ENCODE assay signal across 8 mouse cellular contexts in the genomic region with DNA sequence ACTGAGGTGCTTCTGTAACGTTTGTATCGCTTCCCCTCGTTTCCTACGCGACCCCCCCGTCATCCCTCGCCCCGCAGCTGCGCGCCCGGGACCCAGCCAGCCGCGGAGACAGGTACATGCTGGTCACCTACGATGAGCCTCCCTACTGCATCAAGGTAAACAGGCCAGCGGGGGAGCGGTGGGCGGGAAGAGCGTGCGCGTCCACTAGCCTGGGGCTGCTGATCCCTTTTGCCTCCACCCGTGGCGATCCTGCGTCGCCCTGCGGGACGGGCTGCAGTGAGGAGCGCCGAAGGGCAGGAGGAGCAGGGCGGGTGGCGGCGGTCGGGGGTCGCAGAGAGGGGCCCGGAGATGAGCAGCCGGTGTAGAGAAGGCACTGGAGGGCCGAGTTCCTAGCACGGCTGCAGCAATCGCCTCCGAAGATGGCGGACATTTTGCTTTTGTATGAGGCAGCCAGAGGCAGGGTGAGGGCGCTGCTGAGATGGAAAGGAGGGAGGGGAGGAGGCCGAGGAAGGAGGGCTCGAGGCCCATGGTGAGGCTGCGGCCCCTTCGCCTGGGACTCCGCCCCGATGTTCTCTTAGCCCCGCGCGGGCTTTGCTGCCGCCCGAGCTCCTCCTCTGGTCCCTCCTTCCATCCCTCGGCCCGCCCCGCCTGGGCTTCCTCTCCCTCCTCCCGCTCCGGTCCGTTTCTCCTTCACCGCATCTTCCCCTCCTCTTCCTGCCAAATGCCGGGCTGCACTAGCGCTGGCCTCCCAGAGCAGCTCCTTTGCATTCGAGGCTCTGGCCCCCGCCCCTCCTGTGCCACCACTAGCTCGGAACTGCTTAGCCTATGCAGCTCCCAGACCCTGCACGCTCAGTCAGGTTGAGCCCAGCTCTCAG. TPM values are rescaled to one million over a fixed set of nuclear protein-coding genes. Genes with fewer than 3 reads are reported as not detected.
A peak's percentile ranks its signal among the peaks of the same experiment; 100 is the strongest.
DNase-seq lines count a peak whose midpoint lies in the region; ATAC-seq and TF ChIP-seq lines count a peak whose summit lies in the region.

No protein-coding gene starts in this region.

- peak overlapping the region; percentile 84 for H3K4me3 ChIP-seq in G1E (ENCODE audit: low read depth, low read length)
- H3K4me3 ChIP-seq in forebrain, postnatal 0 days (ENCODE audit: low read depth, low read length) = peak overlapping the region; percentile 58
- peak overlapping the region; percentile 67 for H3K4me3 ChIP-seq in lung, embryonic 16.5 days (ENCODE audit: low read length)

- no peaks in the 10 kb centered on the region for H3K9me3 ChIP-seq in G1E (replicated peaks)
- no peaks in the 10 kb centered on the region for H3K9me3 ChIP-seq in forebrain, postnatal 0 days (ENCODE audit: low read length)
- no peaks in the 10 kb centered on the region for H3K9me3 ChIP-seq in lung, embryonic 16.5 days (ENCODE audit: control insufficient read depth, low read length)

- peak overlapping the region; percentile 93 for H3K27ac ChIP-seq in forebrain, postnatal 0 days (ENCODE audit: low read depth, low read length)
- peak overlapping the region; percentile 95 for H3K27ac ChIP-seq in lung, embryonic 16.5 days (ENCODE audit: low read length)

- WGBS in forebrain, postnatal 0 days = 37% methylated on average over 62 of the region's 65 CpGs
- WGBS in lung, embryonic 16.5 days = 20% methylated on average over 46 of the region's 65 CpGs

- TF ChIP-seq CTCF in G1E (IDR thresholded peaks at IDR 0.05; ENCODE audit: low read depth, low read length) = no peak
- peak; percentile 66 for TF ChIP-seq CTCF in forebrain, postnatal 0 days (IDR thresholded peaks at IDR 0.05; ENCODE audit: low read depth)

- peak overlapping the region; percentile 85 for H3K9ac ChIP-seq in forebrain, postnatal 0 days
- peak overlapping the region; percentile 81 for H3K9ac ChIP-seq in lung, embryonic 16.5 days (ENCODE audit: low read length)

- no peaks in the 10 kb centered on the region for H3K27me3 ChIP-seq in G1E (ENCODE audit: insufficient read depth, low read length)
- no peaks in the 10 kb centered on the region for H3K27me3 ChIP-seq in forebrain, postnatal 0 days (ENCODE audit: insufficient read depth, low read length)
- H3K27me3 ChIP-seq in lung, embryonic 16.5 days (ENCODE audit: control insufficient read depth, insufficient read depth, low read depth, low read length) = no peaks in the 10 kb centered on the region

- peak; percentile 73 for DNase-seq in G1E (ENCODE audit: low spot score)
- peak; percentile 86 to 95 for DNase-seq in cerebellum, adult 18-20 months
- peak; percentile 87 for DNase-seq in forebrain, postnatal 0 days
- peak; percentile 27 for DNase-seq in layer of hippocampus, adult 9-10 months (ENCODE audit: low spot score)
- peak; percentile 52 for DNase-seq in ovary, postnatal 10 days (ENCODE audit: low spot score)
- peak; percentile 75 to 81 for DNase-seq in thymus, postnatal 10 days (ENCODE audit: low spot score in 2 of 2)

- peak; percentile 75 for ATAC-seq in G1E (ENCODE audit: extremely low read depth, insufficient number of reproducible peaks, low FRiP score, poor library complexity, severe bottlenecking)
- ATAC-seq in forebrain, postnatal 0 days = peak; percentile 94
- ATAC-seq in hematopoietic stem cell, adult 5-6 weeks (replicated peaks in 1 of 2; ENCODE audit: insufficient read depth in 1 of 2, low FRiP score in 2 of 2, low TSS enrichment in 1 of 2, low read depth in 1 of 2, poor library complexity in 2 of 2, severe bottlenecking in 2 of 2) = peak; percentile 89 to 95
- peak; percentile 97 for ATAC-seq in lung, embryonic 16.5 days (ENCODE audit: low read depth)

- H3K4me1 ChIP-seq in G1E (ENCODE audit: insufficient read depth, low read depth, low read length) = peaks cover 25% of the 10 kb centered on the region
- no peaks in the 10 kb centered on the region for H3K4me1 ChIP-seq in forebrain, postnatal 0 days (ENCODE audit: insufficient read depth)
- H3K4me1 ChIP-seq in lung, embryonic 16.5 days (replicated peaks; ENCODE audit: control insufficient read depth, insufficient read depth, low read length) = peaks cover 3% of the 10 kb centered on the region; the same call in 1 of the 2 replicates

- peak overlapping the region; percentile 57 for H3K4me2 ChIP-seq in forebrain, postnatal 0 days (ENCODE audit: low read depth)
- peak overlapping the region; percentile 62 for H3K4me2 ChIP-seq in lung, embryonic 16.5 days (ENCODE audit: low read depth, low read length)

- H3K36me3 ChIP-seq in G1E (replicated peaks) = peaks cover 6% of the 10 kb centered on the region
- H3K36me3 ChIP-seq in forebrain, postnatal 0 days (ENCODE audit: insufficient read depth) = no peaks in the 10 kb centered on the region
- H3K36me3 ChIP-seq in lung, embryonic 16.5 days (ENCODE audit: control insufficient read depth, insufficient read depth, low read length) = no peaks in the 10 kb centered on the region

RNA-seq across cellular contexts. Expression of a gene that starts 1.0 kb away (rescaled TPM):
- total RNA-seq in G1E (2014; fragmentation: Nextera tagmentation) (126 and 143 TPM in 2 replicates), G1E (2017) (163 and 178 TPM in 2 replicates)
- polyA plus RNA-seq in G1E (2012) = 4.0 and 6.3 TPM in 2 replicates
- 22.4 and 33.7 TPM in 2 replicates for total RNA-seq in forebrain, postnatal 0 days (2014; rRNA removed)
- 9.8 and 10.1 TPM in 2 replicates for polyA plus RNA-seq in forebrain, postnatal 0 days (2015; fragmentation: Nextera tagmentation; extraction: Ambion mirVana)
- 97.6 and 109 TPM in 2 replicates for total RNA-seq in hematopoietic stem cell, adult 5-6 weeks (2017)
- 29.4 and 31.8 TPM in 2 replicates for polyA plus RNA-seq in lung, embryonic 16.5 days (2015; fragmentation: Nextera tagmentation; extraction: Ambion mirVana)

RNA-seq across cellular contexts. Expression of a gene that starts 7.8 kb away (rescaled TPM):
- total RNA-seq in G1E (2014; fragmentation: Nextera tagmentation) = not detected in 2 replicates
- total RNA-seq in G1E (2017) = 27.9 and 52.9 TPM in 2 replicates
- polyA plus RNA-seq in G1E (2012) = not detected in 2 replicates
- not detected in 2 replicates for total RNA-seq in forebrain, postnatal 0 days (2014; rRNA removed)
- 0.57 and 1.6 TPM in 2 replicates for polyA plus RNA-seq in forebrain, postnatal 0 days (2015; fragmentation: Nextera tagmentation; extraction: Ambion mirVana)
- 33.8 and 369 TPM in 2 replicates for total RNA-seq in hematopoietic stem cell, adult 5-6 weeks (2017)
- polyA plus RNA-seq in lung, embryonic 16.5 days (2015; fragmentation: Nextera tagmentation; extraction: Ambion mirVana) = 1.1 and 3.5 TPM in 2 replicates

Comparison
In these comparisons a context has a peak if more than half of its experiments do, and no peak if none do; other contexts are left out.
1. Peak in every context shown above with its lines: DNase-seq, ATAC-seq, H3K4me3 ChIP-seq and H3K27ac ChIP-seq.
2. DNase-seq: peak in every context shown above with its lines; median percentile 90 in cerebellum, adult 18-20 months; 87 in forebrain, postnatal 0 days; 78 in thymus, postnatal 10 days; 73 in G1E; 52 in ovary, postnatal 10 days; 27 in layer of hippocampus, adult 9-10 months.